Mouse (Mus musculus) small intestine, adult 2 months (tissue): Measurements from ENCODE around the gene Rims1.

Experiments used
- CTCF ChIP-seq: fragments of 200-500 bp; IDR thresholded peaks from 2 replicates; pipeline ENCODE4 v1.5.1; 2012; ENCODE audit warnings: low read depth, mild to moderate bottlenecking, control low read depth, inconsistent platforms, low read length, moderate library complexity, mixed read lengths; ENCODE audit not compliant: insufficient replicate concordance, insufficient read length; ENCODE audit errors: extremely low read depth
- POLR2A ChIP-seq: fragments of 200-500 bp; IDR thresholded peaks from 2 replicates; pipeline ENCODE4 v1.6.1; 2012; ENCODE audit warnings: low read depth, mild to moderate bottlenecking, control low read depth, inconsistent platforms, low read length, moderate library complexity

GRCm38 (mm10) chr1:22629011-22629410 is 176.8 kb downstream of the Rims1 start:
- TF ChIP-seq POLR2A = no peak
- no peak for TF ChIP-seq CTCF
